Mouse (Mus musculus) CH12F3 (cell line): ENCODE measurements around the gene Olfr263.

Source experiments
- in situ Hi-C: fragments of 300-500 bp; cut with MboI; formaldehyde crosslinking; loops from 2 replicates; pipeline ENCODE4 v1.14.3; 2020; ENCODE audit warnings: low sequenced_read_pairs

The Olfr263 gene

GRCm38 (mm10) chr13:21169657-21170430, 40.4 kb downstream of the Olfr263 start:
- in situ Hi-C loops, result no loop called here

GRCm38 (mm10) chr13:21170431-21171155, 41.2 kb downstream of the Olfr263 start:
- in situ Hi-C loops, result no loop called here

- in situ Hi-C loops, result no loop called here
These were observed 41.7 kb downstream of the Olfr263 start for GRCm38 (mm10) chr13:21171156-21171530.

GRCm38 (mm10) chr13:21171600-21172150, 42.2 kb downstream of the Olfr263 start:
- in situ Hi-C loops, result no loop called here

- in situ Hi-C loops, result no loop called here
These were observed 43.0 kb downstream of the Olfr263 start for GRCm38 (mm10) chr13:21172241-21173027.

- in situ Hi-C loops, result no loop called here
These were observed 43.6 kb downstream of the Olfr263 start for GRCm38 (mm10) chr13:21173072-21173471.

- in situ Hi-C loops, result no loop called here
These were observed 47.3 kb downstream of the Olfr263 start for GRCm38 (mm10) chr13:21176733-21177132.

GRCm38 (mm10) chr13:21177657-21178056, 48.2 kb downstream of the Olfr263 start:
- in situ Hi-C loops, result no loop called here

- in situ Hi-C loops, result no loop called here
These were observed 48.9 kb downstream of the Olfr263 start for GRCm38 (mm10) chr13:21178364-21178763.

GRCm38 (mm10) chr13:21179367-21179723, 49.9 kb downstream of the Olfr263 start, which contains the start of gene Trim27:
Gene Trim27, plus strand, starts transcription at chr13:21179445.
- in situ Hi-C loops, result no loop called here

GRCm38 (mm10) chr13:21179724-21180550, 50.5 kb downstream of the Olfr263 start:
- in situ Hi-C loops, result no loop called here

GRCm38 (mm10) chr13:21180551-21181530, 51.4 kb downstream of the Olfr263 start:
- in situ Hi-C loops, result no loop called here

- in situ Hi-C loops, result no loop called here
These were observed 52.6 kb downstream of the Olfr263 start for GRCm38 (mm10) chr13:21181996-21182395.

GRCm38 (mm10) chr13:21183066-21183465, 53.6 kb downstream of the Olfr263 start:
- in situ Hi-C loops, result no loop called here

GRCm38 (mm10) chr13:21183661-21184060, 54.2 kb downstream of the Olfr263 start:
- in situ Hi-C loops, result no loop called here

- in situ Hi-C loops, result no loop called here
These were observed 56.1 kb downstream of the Olfr263 start for GRCm38 (mm10) chr13:21185521-21185920.
